Mouse (Mus musculus) cortical plate, adult 2 months (tissue): Measurements from ENCODE around the gene Zfp870.

ENCODE experiments used
- CTCF ChIP-seq: fragments of 200-500 bp; IDR thresholded peaks from 2 replicates; pipeline ENCODE4 v1.5.1; 2011; ENCODE audit warnings: mild to moderate bottlenecking, control low read depth, low read length; ENCODE audit not compliant: insufficient read depth; ENCODE audit errors: extremely low read depth
- POLR2A ChIP-seq: fragments of 200-500 bp; IDR thresholded peaks from 2 replicates; pipeline ENCODE4 v1.6.1; 2011; ENCODE audit warnings: mild to moderate bottlenecking, low read length, control low read depth; ENCODE audit not compliant: insufficient read depth; ENCODE audit errors: extremely low read depth

DNA sequence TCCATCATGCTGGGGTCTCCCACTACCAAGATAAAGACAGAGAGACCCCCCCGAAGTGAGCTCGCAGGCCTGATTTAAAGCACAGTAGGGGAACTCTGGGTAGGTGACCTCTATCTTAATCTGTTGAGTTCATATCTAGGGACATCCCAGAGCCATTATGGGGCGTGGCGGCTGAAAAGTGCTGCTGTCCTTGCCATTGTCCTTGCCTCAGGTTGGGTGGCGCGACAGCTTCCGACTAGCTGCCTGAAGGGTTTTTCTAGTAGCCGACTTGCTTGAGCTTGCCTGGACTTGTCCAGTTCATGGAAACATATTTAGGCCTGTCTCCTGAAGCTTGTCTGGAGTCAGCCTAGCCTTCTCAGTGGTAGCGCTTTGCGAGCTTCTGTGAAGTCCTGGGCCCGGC is 12.7 kb downstream of the Zfp870 start:
- no peak for TF ChIP-seq CTCF
- TF ChIP-seq POLR2A, result no peak
